Mouse (Mus musculus) heart, embryonic 15.5 days (tissue): ENCODE measurements around the gene Calml4. TPM values are rescaled to one million over a fixed set of nuclear protein-coding genes. Genes with fewer than 3 reads are reported as not detected.

Experiments used
- ATAC-seq: fragments of 200-750 bp; cut with Nextera tagmentation; replicated peaks from 2 replicates; pipeline ENCODE4 v1.8.0; 2017; ENCODE audit warnings: low read depth, moderate TSS enrichment; ENCODE audit not compliant: insufficient number of reproducible peaks, insufficient read depth, low FRiP score
- H3K27ac ChIP-seq: fragments of 300-500 bp; sonication (generic); 2 replicates; pipeline ENCODE4 v1.5.1; 2015; ENCODE audit warnings: mild to moderate bottlenecking, inconsistent platforms
- H3K27me3 ChIP-seq: fragments of 300-500 bp; sonication (generic); 2 replicates; pipeline ENCODE4 v1.6.1; 2015; ENCODE audit warnings: inconsistent platforms
- H3K36me3 ChIP-seq: fragments of 300-500 bp; sonication (generic); 2 replicates; pipeline ENCODE4 v1.6.1; 2015; ENCODE audit warnings: mild to moderate bottlenecking, inconsistent platforms
- H3K4me1 ChIP-seq: fragments of 300-500 bp; sonication (generic); replicated peaks from 2 replicates; pipeline ENCODE4 v1.6.1; 2015; ENCODE audit warnings: inconsistent platforms
- H3K4me2 ChIP-seq: fragments of 300-500 bp; sonication (generic); 2 replicates; pipeline ENCODE4 v1.6.1; 2015; ENCODE audit warnings: inconsistent platforms, mild to moderate bottlenecking, moderate library complexity
- H3K4me3 ChIP-seq: fragments of 300-500 bp; sonication (generic); 2 replicates; pipeline ENCODE4 v1.5.1; 2015; ENCODE audit warnings: mild to moderate bottlenecking, inconsistent platforms
- H3K9ac ChIP-seq: fragments of 300-500 bp; sonication (generic); 2 replicates; pipeline ENCODE4 v1.6.1; 2015; ENCODE audit warnings: mild to moderate bottlenecking, inconsistent platforms
- H3K9me3 ChIP-seq: fragments of 300-500 bp; sonication (generic); replicated peaks from 2 replicates; pipeline ENCODE4 v1.6.1; 2016; ENCODE audit warnings: inconsistent platforms
- WGBS: fragments of 180-500 bp; shearing (Covaris S2); methylation state at CpG from one replicate; pipeline ENCODE4 v1.1.7; 2015; ENCODE audit warnings: mixed read lengths; 5-methylcytosine and 5-hydroxymethylcytosine counted together
- polyA plus RNA-seq: library from polyadenylated mRNA; unstranded; fragments of >200 nt; fragmentation: Nextera tagmentation; extraction: Ambion mirVana; gene quantifications from 2 replicates; pipeline ENCODE4 v1.2.1, GENCODE M21; 2015

Gene Calml4
- polyA plus RNA-seq, 1 experiment from 2014 or later: 3.0 TPM

DNA sequence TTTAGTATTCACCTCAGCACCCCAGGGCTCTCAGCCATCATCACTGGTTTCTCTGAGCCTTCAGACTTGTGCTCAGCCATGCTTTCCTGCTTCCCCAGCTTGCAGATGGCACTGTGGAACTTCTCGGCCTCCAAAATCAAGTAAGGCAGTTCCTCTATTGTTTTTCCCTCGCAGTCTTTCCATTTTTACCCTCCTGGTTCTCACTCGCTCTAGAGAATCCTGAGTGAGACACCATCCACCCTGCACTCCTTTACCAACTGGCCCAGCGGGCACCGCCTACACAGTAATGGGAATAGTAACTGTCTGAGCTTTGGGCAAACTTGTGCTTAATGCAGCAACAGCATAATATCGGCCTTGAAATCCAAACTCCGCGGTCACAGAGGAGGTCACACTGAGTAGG lies 47.2 kb downstream of the Calml4 start:
- no peak for ATAC-seq
- H3K4me3 ChIP-seq: no peak overlapping the region
- no peaks in the 10 kb centered on the region for H3K4me1 ChIP-seq
- 93% methylated on average over 8 of the region's 8 CpGs for WGBS
- H3K27me3 ChIP-seq: no peaks in the 10 kb centered on the region
- H3K4me2 ChIP-seq: no peak overlapping the region
- H3K9ac ChIP-seq: no peak overlapping the region
- H3K27ac ChIP-seq: no peak overlapping the region
- H3K9me3 ChIP-seq: no peaks in the 10 kb centered on the region
- peaks cover 28% of the 10 kb centered on the region; the same call in 1 of the 2 replicates for H3K36me3 ChIP-seq

DNA sequence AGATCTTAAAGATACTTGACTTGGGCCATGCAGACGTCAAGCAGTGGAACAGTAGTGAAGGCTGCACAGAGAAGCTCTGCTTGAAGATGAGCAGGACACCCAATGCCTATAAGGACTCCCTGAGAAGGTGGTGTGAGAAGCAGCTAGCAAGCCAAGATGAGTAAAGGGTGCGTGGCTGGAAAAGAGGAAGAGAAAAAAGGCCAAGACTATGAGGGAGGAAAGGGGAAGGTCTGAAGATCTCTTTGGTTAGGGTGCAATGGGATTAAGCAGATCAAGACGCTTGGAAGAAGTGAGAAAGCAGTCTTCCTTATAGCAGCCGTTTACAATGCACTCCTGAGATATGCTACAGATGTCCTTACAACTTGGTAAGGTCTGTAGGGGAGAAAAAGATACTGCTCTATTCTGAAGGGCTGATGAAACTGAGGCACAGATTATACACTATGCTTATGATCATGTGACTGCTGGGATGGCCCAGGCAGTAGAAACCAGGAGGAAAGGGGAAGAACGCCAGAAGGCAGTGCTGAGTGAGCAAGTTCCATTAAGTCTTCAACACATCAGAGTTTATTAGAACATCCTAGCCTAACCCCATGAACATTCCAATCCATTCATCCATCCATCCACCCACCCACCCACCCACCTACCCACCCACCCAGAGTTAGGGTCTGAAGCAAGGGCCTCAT lies 55.6 kb downstream of the Calml4 start:
- peaks cover 37% of the 10 kb centered on the region for H3K36me3 ChIP-seq

DNA sequence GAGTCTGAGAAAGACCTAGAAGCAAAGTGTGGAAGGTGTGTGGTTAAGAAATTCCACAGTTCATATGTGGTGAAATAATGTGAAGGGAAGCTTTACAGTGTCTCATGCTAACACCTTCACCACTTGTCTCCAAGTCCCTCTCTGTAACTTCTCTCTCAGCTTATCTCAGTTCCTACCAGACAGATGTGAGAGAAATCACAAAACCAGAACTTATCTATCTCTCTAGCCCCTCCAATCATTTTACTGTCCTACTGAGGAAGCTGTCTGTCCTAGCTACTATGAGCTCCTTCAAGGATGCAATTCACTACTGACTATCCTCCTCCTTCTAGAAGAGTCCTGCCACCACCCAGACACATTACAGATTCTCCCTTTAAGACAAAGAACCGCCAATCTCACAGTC lies 59.2 kb downstream of the Calml4 start:
- Histone ChIP-seq H3K27me3 (no peaks in the 10 kb centered on the region), H3K4me3 (no peak overlapping the region), H3K4me1 (no peaks in the 10 kb centered on the region), H3K9ac (no peak overlapping the region), H3K27ac (no peak overlapping the region), H3K4me2 (no peak overlapping the region), H3K9me3 (no peaks in the 10 kb centered on the region), H3K36me3 (peaks cover 33% of the 10 kb centered on the region)
- no peak for ATAC-seq
- WGBS: 91% methylated on average over 1 of the region's 1 CpGs

More for the DNA sequence above, 55.6 kb downstream of the Calml4 start:
- no peak for ATAC-seq
- no peak overlapping the region for H3K9ac ChIP-seq
- H3K27me3 ChIP-seq: no peaks in the 10 kb centered on the region
- no peaks in the 10 kb centered on the region for H3K9me3 ChIP-seq
- WGBS: 81% methylated on average over 5 of the region's 5 CpGs
- H3K27ac ChIP-seq: no peak overlapping the region
- H3K4me2 ChIP-seq: no peak overlapping the region
- H3K4me1 ChIP-seq: no peaks in the 10 kb centered on the region
- no peak overlapping the region for H3K4me3 ChIP-seq

DNA sequence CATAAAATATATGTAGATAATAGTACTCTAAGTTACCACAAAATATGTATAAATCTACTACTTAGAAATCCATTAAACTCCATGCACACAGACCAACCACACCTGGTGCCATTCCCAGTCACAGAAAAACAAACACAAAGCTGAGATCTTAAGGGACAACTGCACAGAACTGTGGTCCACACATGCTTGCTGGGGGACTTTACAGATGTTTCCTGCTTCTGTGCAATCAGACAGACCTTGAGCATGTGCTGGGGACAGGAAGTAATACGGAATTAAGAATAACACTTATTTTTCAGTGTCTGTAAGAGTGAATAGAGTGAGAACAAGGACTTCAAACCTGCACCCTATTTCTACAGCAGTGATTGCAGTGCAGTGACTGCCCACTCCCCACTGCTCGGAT lies 63.0 kb downstream of the Calml4 start:
- WGBS: 76% methylated on average over 2 of the region's 2 CpGs
- Histone ChIP-seq H3K27me3 (no peaks in the 10 kb centered on the region), H3K4me2 (no peak overlapping the region), H3K9ac (no peak overlapping the region), H3K9me3 (no peaks in the 10 kb centered on the region), H3K4me3 (no peak overlapping the region), H3K36me3 (peaks cover 26% of the 10 kb centered on the region), H3K27ac (no peak overlapping the region), H3K4me1 (no peaks in the 10 kb centered on the region)
- no peak for ATAC-seq

DNA sequence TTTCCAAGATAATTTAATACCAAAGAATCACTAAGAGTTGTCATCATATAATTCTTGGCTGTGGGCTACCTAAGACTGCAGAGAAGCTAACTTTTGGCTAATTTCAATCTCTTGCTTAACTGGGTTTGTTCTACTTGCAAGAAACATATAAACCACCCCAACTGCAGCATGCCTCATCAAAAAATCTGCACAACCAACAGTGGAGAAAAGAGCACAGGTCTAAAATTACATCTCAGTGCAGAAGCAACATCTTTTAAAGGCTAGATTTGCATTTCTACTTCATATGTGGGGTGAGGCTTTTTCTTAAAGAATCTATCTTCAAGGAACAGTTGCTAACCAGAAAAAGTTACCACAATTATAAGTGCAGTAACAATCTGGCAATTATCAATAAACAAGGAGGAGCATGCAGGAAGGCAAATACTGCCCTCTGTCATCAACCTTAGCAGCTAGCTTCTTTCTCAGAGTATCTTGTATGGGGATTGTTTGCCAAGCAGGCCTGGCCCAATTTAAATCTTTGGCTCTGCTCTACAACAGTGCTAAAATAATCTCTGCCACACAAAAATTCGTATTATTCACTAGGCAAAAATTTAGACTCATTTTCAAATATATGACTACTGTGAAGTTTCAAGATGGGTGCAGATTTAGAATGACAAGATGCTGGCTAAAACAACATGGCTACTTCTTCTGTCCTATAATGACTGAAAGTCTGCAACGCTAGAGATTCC lies 67.2 kb downstream of the Calml4 start:
- no peak for ATAC-seq
- no peak overlapping the region for H3K4me3 ChIP-seq
- no peak overlapping the region for H3K4me2 ChIP-seq
- no peaks in the 10 kb centered on the region for H3K27me3 ChIP-seq
- H3K9me3 ChIP-seq: no peaks in the 10 kb centered on the region
- H3K36me3 ChIP-seq: 0 out of 2 replicates have a peak, but pooled peaks cover 6% of the 10 kb centered on the region
- H3K27ac ChIP-seq: no peak overlapping the region
- WGBS: 82% methylated on average over 2 of the region's 2 CpGs
- H3K9ac ChIP-seq: no peak overlapping the region
- no peaks in the 10 kb centered on the region for H3K4me1 ChIP-seq

Other genes starting within 250 kb of the Calml4 start
- 0.52 and 0.95 TPM in 2 replicates for gene Itga11, start 180.3 kb upstream of the Calml4 start, polyA plus RNA-seq
- gene Fem1b, start 46.1 kb upstream of the Calml4 start, polyA plus RNA-seq: 11.4 and 14.8 TPM in 2 replicates
- gene Cln6, start 19.3 kb upstream of the Calml4 start, polyA plus RNA-seq: 14.1 and 18.0 TPM in 2 replicates
- gene Pias1, start 129.8 kb downstream of the Calml4 start, polyA plus RNA-seq: 39.2 and 41.9 TPM in 2 replicates